Mouse (Mus musculus) thymus, postnatal 36 days (tissue): Measurements from ENCODE around the gene Mcoln2.
"Not testable (repeated sequence)": the region's sequence is repeated elsewhere in the genome, so short reads cannot be mapped to it uniquely, and the experiment has no call there.

Source experiments
- DNase-seq, 2 experiments: peaks; one replicate each; pipeline ENCODE4 v3.0.0; 2022; ENCODE audit warnings: mixed read lengths in 2 of 2

Mcoln2 gene

GRCm38 (mm10) chr3:146192507-146192906 lies 42.9 kb downstream of the Mcoln2 start:
- no peak for DNase-seq

- no peak for DNase-seq
Measured at GRCm38 (mm10) chr3:146195153-146195552, 45.5 kb downstream of the Mcoln2 start.

GRCm38 (mm10) chr3:146196301-146196700 lies 46.7 kb downstream of the Mcoln2 start:
- DNase-seq = no peak

- DNase-seq = no peak
Measured at GRCm38 (mm10) chr3:146196780-146197743, 47.4 kb downstream of the Mcoln2 start.

- DNase-seq = no peak
Measured at GRCm38 (mm10) chr3:146197785-146198184, 48.2 kb downstream of the Mcoln2 start.

GRCm38 (mm10) chr3:146198803-146199481 lies 49.3 kb downstream of the Mcoln2 start:
- DNase-seq = no peak

- DNase-seq = no peak
Measured at GRCm38 (mm10) chr3:146199486-146199885, 49.9 kb downstream of the Mcoln2 start.

GRCm38 (mm10) chr3:146204375-146204774 lies 54.7 kb downstream of the Mcoln2 start:
- DNase-seq = no peak

- no peak for DNase-seq
Measured at GRCm38 (mm10) chr3:146205305-146205704, 55.7 kb downstream of the Mcoln2 start.

- DNase-seq = no peak
Measured at GRCm38 (mm10) chr3:146206635-146207034, 57.0 kb downstream of the Mcoln2 start.

GRCm38 (mm10) chr3:146207440-146207839 lies 57.8 kb downstream of the Mcoln2 start:
- DNase-seq = no peak

GRCm38 (mm10) chr3:146209759-146210158 lies 60.1 kb downstream of the Mcoln2 start:
- not testable (repeated sequence) for DNase-seq

- no peak for DNase-seq
Measured at GRCm38 (mm10) chr3:146211141-146211747, 61.6 kb downstream of the Mcoln2 start.

GRCm38 (mm10) chr3:146211964-146212363 lies 62.3 kb downstream of the Mcoln2 start:
- DNase-seq = no peak

GRCm38 (mm10) chr3:146213336-146213735 lies 63.7 kb downstream of the Mcoln2 start:
- DNase-seq = no peak

- no peak for DNase-seq
Measured at GRCm38 (mm10) chr3:146216561-146216960, 66.9 kb downstream of the Mcoln2 start.

- peak; percentile 26 to 31 for DNase-seq
Measured at GRCm38 (mm10) chr3:146220776-146221486, 71.3 kb downstream of the Mcoln2 start, which contains the start of gene Lpar3. Gene Lpar3 (plus strand): TSS chr3:146220963.

- no peak for DNase-seq
Measured at GRCm38 (mm10) chr3:146224271-146224670, 74.6 kb downstream of the Mcoln2 start.

GRCm38 (mm10) chr3:146225061-146225761 lies 75.6 kb downstream of the Mcoln2 start:
- DNase-seq = no peak

- no peak for DNase-seq
Measured at GRCm38 (mm10) chr3:146227427-146227826, 77.8 kb downstream of the Mcoln2 start.

- DNase-seq = no peak
Measured at GRCm38 (mm10) chr3:146228559-146229310, 79.1 kb downstream of the Mcoln2 start.
